Mouse (Mus musculus) erythroblast, embryonic 14.5 days (primary cell): ENCODE results near the gene Rfc1.

Experiments used
- GATA1 ChIP-seq: IDR thresholded peaks from 2 replicates; pipeline ENCODE4 v1.6.1; 2012; ENCODE audit warnings: low read length, inconsistent platforms, mixed read lengths
- TAL1 ChIP-seq: IDR thresholded peaks from 3 replicates; pipeline ENCODE4 v1.6.1; 2012; ENCODE audit warnings: low read length, inconsistent platforms, mixed read lengths

DNA sequence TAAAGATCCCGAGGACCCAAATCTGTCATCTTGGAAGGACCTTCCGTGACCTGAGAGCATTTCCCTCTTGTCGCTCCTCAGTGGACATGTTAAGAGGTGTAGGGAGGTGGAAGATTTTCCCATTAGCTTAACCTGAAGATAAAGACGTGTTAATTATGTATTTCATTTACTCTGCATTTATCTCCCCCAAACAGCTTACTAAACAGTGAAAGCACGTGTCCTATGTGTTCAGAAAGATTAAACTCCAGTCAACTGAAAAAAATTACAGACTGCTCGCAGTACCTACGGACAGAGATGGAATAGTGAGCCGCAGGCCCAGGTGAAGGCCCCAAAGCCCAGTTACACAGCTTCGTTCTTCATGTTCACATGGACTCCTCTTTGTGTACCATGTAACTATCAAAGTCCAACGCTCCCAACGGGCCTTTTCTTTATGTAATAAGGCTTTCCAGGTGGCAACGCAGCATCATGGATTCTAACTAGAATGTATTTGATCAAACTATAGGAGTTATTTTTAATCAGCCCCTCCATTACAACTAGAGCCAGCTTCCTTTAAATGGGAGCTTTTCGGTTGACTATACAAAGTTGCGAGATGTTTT is 77.5 kb downstream of the Rfc1 start:
- TF ChIP-seq GATA1 (no peak), TAL1 (no peak)
